Mouse (Mus musculus): Measurements from ENCODE around the gene Gpr19.

DNA sequence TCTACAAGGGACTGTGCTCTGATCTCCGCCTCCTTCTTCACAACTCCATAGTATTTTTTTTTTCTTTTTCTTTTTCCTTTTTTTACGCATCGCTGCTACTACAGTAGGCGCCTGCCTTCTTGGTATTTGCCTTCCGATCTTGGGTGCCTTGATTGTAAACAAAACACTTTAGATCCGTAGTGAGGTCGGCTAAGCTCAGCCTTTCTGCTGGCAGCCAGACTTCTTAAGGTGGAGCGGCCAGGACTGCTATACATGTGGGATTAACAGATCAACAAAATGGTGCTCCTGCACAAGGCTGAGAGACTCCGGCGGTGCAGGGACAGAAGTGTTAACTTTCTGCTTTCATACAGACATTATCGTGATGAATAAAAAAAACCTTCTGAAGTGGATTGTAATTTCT lies 18.7 kb upstream of the Gpr19 start:
- no peak for TF ChIP-seq CTCF (IDR thresholded peaks at IDR 0.05; ENCODE audit: control insufficient read depth, insufficient read depth, low read length)
- no peak for TF ChIP-seq POLR2A (IDR thresholded peaks at IDR 0.05; ENCODE audit: borderline replicate concordance, control insufficient read depth, low read depth, low read length)

All from bone marrow, adult 2 months (tissue).